Mouse (Mus musculus) cerebellum, adult 2 months (tissue): ENCODE measurements around the gene Nt5c1a.

ENCODE experiments used
- CTCF ChIP-seq: fragments of 200-500 bp; IDR thresholded peaks from 2 replicates; pipeline ENCODE4 v1.5.1; 2011; ENCODE audit warnings: low read depth, mild to moderate bottlenecking, control low read depth, low read length, moderate library complexity, borderline replicate concordance; ENCODE audit not compliant: insufficient read depth
- POLR2A ChIP-seq: fragments of 200-500 bp; IDR thresholded peaks from 2 replicates; pipeline ENCODE4 v1.6.1; 2011; ENCODE audit warnings: low read length, control low read depth, borderline replicate concordance; ENCODE audit not compliant: insufficient read depth

DNA sequence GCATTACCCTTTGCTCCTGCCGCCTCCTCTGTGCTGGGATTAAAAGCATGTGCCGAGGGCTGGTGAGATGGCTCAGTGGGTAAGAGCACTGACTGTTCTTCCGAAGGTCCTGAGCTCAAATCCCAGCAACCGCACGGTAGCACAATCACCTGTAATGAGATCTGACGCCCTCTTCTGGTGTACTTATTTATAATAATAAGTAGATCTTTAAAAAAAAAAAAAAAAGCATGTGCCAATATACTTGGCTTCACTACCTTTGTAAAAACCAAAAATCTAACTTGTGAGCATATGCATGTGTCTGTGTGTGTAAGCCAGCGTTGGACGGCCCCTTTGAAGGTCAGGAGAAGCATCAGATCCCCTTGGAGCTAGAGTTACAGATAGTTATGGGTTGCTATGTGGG lies 9.7 kb downstream of the Nt5c1a start:
- no peak for TF ChIP-seq CTCF
- no peak for TF ChIP-seq POLR2A
